ENCODE assay signal across 23 mouse cellular contexts in the genomic region with DNA sequence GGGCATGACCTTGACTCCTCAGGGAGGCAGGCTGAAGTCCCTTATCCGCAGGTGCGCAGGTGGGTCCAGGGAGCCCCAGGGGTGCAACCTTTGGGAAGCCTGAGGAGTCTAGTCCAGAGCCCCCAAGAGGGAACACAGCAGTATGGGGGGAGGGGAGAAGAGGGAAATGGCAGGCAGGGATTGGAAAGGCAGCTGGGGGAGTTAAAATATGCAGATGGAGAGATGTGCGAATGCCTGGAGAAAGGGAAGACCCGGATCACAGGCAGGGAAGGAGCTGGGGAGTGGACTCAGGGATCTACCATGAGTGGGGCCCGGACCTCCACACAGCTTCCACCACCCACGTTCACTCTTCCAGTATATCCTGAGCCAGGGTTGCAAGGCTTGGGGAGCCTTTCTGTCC. TPM values are rescaled to one million over a fixed set of nuclear protein-coding genes. Genes with fewer than 3 reads are reported as not detected.
A peak's percentile ranks its signal among the peaks of the same experiment; 100 is the strongest.
DNase-seq lines count a peak whose midpoint lies in the region; ATAC-seq and TF ChIP-seq lines count a peak whose summit lies in the region.
"Had no signal": no experiment of that assay in that cellular context is flagged by ENCODE, and none has a peak within 500 bp of the region (broad histone marks: within the 10 kb centered on the region; RNA-seq: fewer than 3 reads in every experiment).

No protein-coding gene starts in this region.

- no peak overlapping the region for H3K4me3 ChIP-seq in hindbrain, embryonic 11.5 days (ENCODE audit: low read depth, low read length)
- no peak overlapping the region for H3K4me3 ChIP-seq in hindbrain, embryonic 13.5 days
- H3K4me3 ChIP-seq in midbrain, embryonic 11.5 days (ENCODE audit: low read depth, low read length), result no peak overlapping the region
- H3K4me3 ChIP-seq in midbrain, embryonic 14.5 days (replicated peaks; ENCODE audit: low read depth, low read length), result no peak overlapping the region
- no peak overlapping the region for H3K4me3 ChIP-seq in forebrain, embryonic 14.5 days (ENCODE audit: low read depth, low read length)
- H3K4me3 ChIP-seq in thymus, adult 2 months (ENCODE audit: control insufficient read depth, insufficient read depth, low read length), result no peak overlapping the region
- H3K4me3 ChIP-seq: embryonic facial prominence, embryonic 12.5 days; heart, adult 2 months; myocyte had no signal

- no peaks in the 10 kb centered on the region for H3K36me3 ChIP-seq in hindbrain, embryonic 11.5 days (ENCODE audit: control insufficient read depth, insufficient read depth, low read length)
- H3K36me3 ChIP-seq in hindbrain, embryonic 13.5 days, result no peaks in the 10 kb centered on the region
- no peaks in the 10 kb centered on the region for H3K36me3 ChIP-seq in midbrain, embryonic 11.5 days (ENCODE audit: control insufficient read depth, insufficient read depth, low read length)
- H3K36me3 ChIP-seq in midbrain, embryonic 14.5 days (ENCODE audit: control insufficient read depth, insufficient read depth, low read length), result no peaks in the 10 kb centered on the region
- no peaks in the 10 kb centered on the region for H3K36me3 ChIP-seq in forebrain, embryonic 14.5 days (ENCODE audit: control insufficient read depth, insufficient read depth, low read length)
- H3K36me3 ChIP-seq in thymus, adult 2 months (ENCODE audit: control insufficient read depth, insufficient read depth, low read length), result no peaks in the 10 kb centered on the region
- H3K36me3 ChIP-seq: embryonic facial prominence, embryonic 12.5 days; G1E had no signal

- 0 out of 2 replicates have a peak, but pooled peaks cover 5% of the 10 kb centered on the region for H3K4me1 ChIP-seq in hindbrain, embryonic 11.5 days (replicated peaks; ENCODE audit: control insufficient read depth, insufficient read depth, low read length)
- peaks cover 16% of the 10 kb centered on the region for H3K4me1 ChIP-seq in hindbrain, embryonic 13.5 days (replicated peaks)
- peaks cover 13% of the 10 kb centered on the region for H3K4me1 ChIP-seq in midbrain, embryonic 11.5 days (ENCODE audit: control insufficient read depth, insufficient read depth, low read length)
- peaks cover 4% of the 10 kb centered on the region for H3K4me1 ChIP-seq in midbrain, embryonic 14.5 days (ENCODE audit: control insufficient read depth, insufficient read depth, low read length)
- peaks cover 18% of the 10 kb centered on the region for H3K4me1 ChIP-seq in forebrain, embryonic 14.5 days (ENCODE audit: control insufficient read depth, insufficient read depth, low read length)
- H3K4me1 ChIP-seq in thymus, adult 2 months (replicated peaks; ENCODE audit: control insufficient read depth, insufficient read depth, low read length), result no peaks in the 10 kb centered on the region

- WGBS in hindbrain, embryonic 11.5 days, result 28% methylated on average over 6 of the region's 6 CpGs
- WGBS in hindbrain, embryonic 13.5 days, result 25% methylated on average over 6 of the region's 6 CpGs
- 19% methylated on average over 6 of the region's 6 CpGs for WGBS in midbrain, embryonic 11.5 days
- WGBS in midbrain, embryonic 14.5 days, result 11% methylated on average over 6 of the region's 6 CpGs
- WGBS in forebrain, embryonic 14.5 days, result 22% methylated on average over 6 of the region's 6 CpGs
- 81% methylated on average over 6 of the region's 6 CpGs for WGBS in thymus, adult 2 months

- no peaks in the 10 kb centered on the region for H3K9me3 ChIP-seq in hindbrain, embryonic 11.5 days (ENCODE audit: control insufficient read depth, low read length)
- H3K9me3 ChIP-seq in hindbrain, embryonic 13.5 days, result no peaks in the 10 kb centered on the region
- no peaks in the 10 kb centered on the region for H3K9me3 ChIP-seq in midbrain, embryonic 11.5 days (ENCODE audit: control insufficient read depth, low read length)
- no peaks in the 10 kb centered on the region for H3K9me3 ChIP-seq in midbrain, embryonic 14.5 days (ENCODE audit: control insufficient read depth, low read length)
- H3K9me3 ChIP-seq in forebrain, embryonic 14.5 days (replicated peaks; ENCODE audit: control insufficient read depth, low read length), result no peaks in the 10 kb centered on the region
- H3K9me3 ChIP-seq: embryonic facial prominence, embryonic 12.5 days; G1E had no signal

- TF ChIP-seq POLR2A in thymus, adult 2 months (IDR thresholded peaks at IDR 0.05; ENCODE audit: control insufficient read depth, extremely low read depth, insufficient read depth, low read length, poor library complexity), result no peak

- peak; percentile 30 for DNase-seq in hindbrain, embryonic 11.5 days (ENCODE audit: low spot score)
- no peak for DNase-seq in midbrain, embryonic 11.5 days (ENCODE audit: low spot score, missing footprints)
- no peak for DNase-seq in midbrain, embryonic 14.5 days
- peak; percentile 69 for DNase-seq in R1 (ENCODE audit: low read depth, low spot score)
- DNase-seq in forebrain, embryonic 14.5 days (ENCODE audit: low spot score), result peak; percentile 77
- no peak for DNase-seq in thymus, adult 2 months
- no peak for DNase-seq in gastrocnemius, postnatal 10 days
- DNase-seq: adrenal gland, adult 8-10 months; B cell, adult 2 months; cerebellum, postnatal 14 days; heart, adult 2 months; kidney, adult 8-10 months; lung, embryonic 14.5 days; right cerebral cortex, postnatal 4 days had no signal

- no peak overlapping the region for H3K9ac ChIP-seq in hindbrain, embryonic 11.5 days (ENCODE audit: low read depth, low read length)
- H3K9ac ChIP-seq in hindbrain, embryonic 13.5 days, result no peak overlapping the region
- H3K9ac ChIP-seq in midbrain, embryonic 11.5 days (ENCODE audit: low read length), result no peak overlapping the region
- no peak overlapping the region for H3K9ac ChIP-seq in midbrain, embryonic 14.5 days (replicated peaks; ENCODE audit: low read length)
- no peak overlapping the region for H3K9ac ChIP-seq in forebrain, embryonic 14.5 days (ENCODE audit: low read length)
- H3K9ac ChIP-seq: embryonic facial prominence, embryonic 12.5 days; lung, embryonic 14.5 days had no signal

- TF ChIP-seq CTCF in thymus, adult 2 months (IDR thresholded peaks at IDR 0.05; ENCODE audit: borderline replicate concordance, control insufficient read depth, extremely low read depth, insufficient read depth, low read length, poor library complexity), result no peak

- no peak overlapping the region for H3K27ac ChIP-seq in hindbrain, embryonic 11.5 days (ENCODE audit: low read depth, low read length)
- H3K27ac ChIP-seq in hindbrain, embryonic 13.5 days, result no peak overlapping the region
- H3K27ac ChIP-seq in midbrain, embryonic 11.5 days (ENCODE audit: low read depth, low read length), result no peak overlapping the region
- no peak overlapping the region for H3K27ac ChIP-seq in midbrain, embryonic 14.5 days (replicated peaks; ENCODE audit: low read depth, low read length)
- H3K27ac ChIP-seq in forebrain, embryonic 14.5 days (ENCODE audit: low read depth, low read length), result no peak overlapping the region
- H3K27ac ChIP-seq in thymus, adult 2 months (ENCODE audit: control insufficient read depth, insufficient read depth, low read length), result no peak overlapping the region
- H3K27ac ChIP-seq: embryonic facial prominence, embryonic 12.5 days; heart, adult 2 months; hindbrain, postnatal 0 days had no signal

- 0 out of 2 replicates have a peak, but pooled peaks have one; percentile 23 for ATAC-seq in hindbrain, embryonic 11.5 days (ENCODE audit: low FRiP score)
- ATAC-seq in hindbrain, embryonic 13.5 days (ENCODE audit: low FRiP score), result no peak
- ATAC-seq in midbrain, embryonic 11.5 days (ENCODE audit: low FRiP score), result peak; percentile 33; the same call in 1 of the 2 replicates
- no peak for ATAC-seq in midbrain, embryonic 14.5 days (ENCODE audit: low FRiP score, low TSS enrichment)
- peak; percentile 53 for ATAC-seq in forebrain, embryonic 14.5 days
- ATAC-seq: hindbrain, postnatal 0 days had no signal

- no peaks in the 10 kb centered on the region for H3K27me3 ChIP-seq in hindbrain, embryonic 11.5 days (ENCODE audit: control insufficient read depth, insufficient read depth, low read length)
- H3K27me3 ChIP-seq in hindbrain, embryonic 13.5 days, result peaks cover 33% of the 10 kb centered on the region; the same call in 1 of the 2 replicates
- H3K27me3 ChIP-seq in midbrain, embryonic 11.5 days (ENCODE audit: control insufficient read depth, insufficient read depth, low read length), result no peaks in the 10 kb centered on the region
- no peaks in the 10 kb centered on the region for H3K27me3 ChIP-seq in midbrain, embryonic 14.5 days (ENCODE audit: control insufficient read depth, insufficient read depth, low read length)
- no peaks in the 10 kb centered on the region for H3K27me3 ChIP-seq in forebrain, embryonic 14.5 days (replicated peaks; ENCODE audit: control insufficient read depth, insufficient read depth, low read length)
- no peaks in the 10 kb centered on the region for H3K27me3 ChIP-seq in thymus, adult 2 months (ENCODE audit: control insufficient read depth, insufficient read depth, low read length)
- H3K27me3 ChIP-seq: embryonic facial prominence, embryonic 12.5 days had no signal

- H3K4me2 ChIP-seq in hindbrain, embryonic 11.5 days (replicated peaks; ENCODE audit: low read depth, low read length), result no peak overlapping the region
- no peak overlapping the region for H3K4me2 ChIP-seq in hindbrain, embryonic 13.5 days
- H3K4me2 ChIP-seq in midbrain, embryonic 11.5 days, result no peak overlapping the region
- H3K4me2 ChIP-seq in midbrain, embryonic 14.5 days (ENCODE audit: low read length), result no peak overlapping the region
- no peak overlapping the region for H3K4me2 ChIP-seq in forebrain, embryonic 14.5 days (ENCODE audit: low read length)
- H3K4me2 ChIP-seq: embryonic facial prominence, embryonic 12.5 days; lung, embryonic 14.5 days had no signal

RNA-seq across cellular contexts. Expression of gene Emx1, which starts 44.2 kb away (rescaled TPM):
- 0.13 TPM in 1 of 2 replicates, not detected in the other for polyA plus RNA-seq in hindbrain, embryonic 11.5 days (2014; fragmentation: Nextera tagmentation; extraction: Ambion mirVana)
- polyA plus RNA-seq in hindbrain, embryonic 13.5 days (2015; fragmentation: Nextera tagmentation; extraction: Ambion mirVana), result not detected in 2 replicates
- 2.7 and 3.6 TPM in 2 replicates for polyA plus RNA-seq in midbrain, embryonic 11.5 days (2014; fragmentation: Nextera tagmentation; extraction: Ambion mirVana)
- 1.1 and 1.6 TPM in 2 replicates for polyA plus RNA-seq in midbrain, embryonic 14.5 days (2014; fragmentation: Nextera tagmentation; extraction: Ambion mirVana)
- polyA plus RNA-seq in forebrain, embryonic 14.5 days (2014; fragmentation: Nextera tagmentation; extraction: Ambion mirVana), result 61.3 and 68.6 TPM in 2 replicates
- polyA plus RNA-seq in thymus, adult 2 months (2012; rRNA removed), result 0.23 and 0.40 TPM in 2 replicates
- total RNA-seq in gastrocnemius, postnatal 10 days (2021), result not detected
- total RNA-seq: adrenal gland, adult 8-10 months; G1E; gastrocnemius, adult 8-10 months; heart, adult 2 months; liver, adult 2 months; megakaryocyte progenitor cell, adult 5-6 weeks had no signal
- polyA plus RNA-seq: G1E; heart, adult 2 months; heart, postnatal 0 days; liver, adult 2 months; lung, embryonic 14.5 days; myocyte had no signal

Comparison
In these comparisons a context has a peak if more than half of its experiments do, and no peak if none do; other contexts are left out.
1. ATAC-seq: peak in hindbrain, embryonic 11.5 days (single experiment), midbrain, embryonic 11.5 days (single experiment) and forebrain, embryonic 14.5 days (single experiment); none in hindbrain, embryonic 13.5 days (single experiment) and midbrain, embryonic 14.5 days (single experiment).
2. DNase-seq: peak in hindbrain, embryonic 11.5 days (single experiment), R1 (single experiment) and forebrain, embryonic 14.5 days (single experiment); none in midbrain, embryonic 11.5 days (single experiment), midbrain, embryonic 14.5 days (single experiment), thymus, adult 2 months (single experiment) and gastrocnemius, postnatal 10 days (single experiment).
3. RNA of gene Emx1, which starts 44.2 kb away (polyA plus RNA-seq): 61.3 to 68.6 TPM in forebrain, embryonic 14.5 days; 2.7 to 3.6 TPM in midbrain, embryonic 11.5 days, 1.1 to 1.6 TPM in midbrain, embryonic 14.5 days, 0.23 to 0.40 TPM in thymus, adult 2 months, not detected in hindbrain, embryonic 13.5 days and 0.13 TPM in hindbrain, embryonic 11.5 days; every median in the first group is over 10 times any median in the second.